Mouse (Mus musculus) mesoderm, embryonic 11.5 days (tissue): ENCODE data around the gene Dld.

Experiments
- DNase-seq: peaks from one replicate; pipeline ENCODE4 v3.0.0-alpha.2; 2012; ENCODE audit warnings: low read depth, low spot score

The Dld gene

GRCm38 (mm10) chr12:31321532-31321931 is 29.7 kb downstream of the Dld start:
- no peak for DNase-seq

GRCm38 (mm10) chr12:31320817-31321216 is 30.4 kb downstream of the Dld start:
- DNase-seq, result peak; percentile 55

- DNase-seq, result no peak
Observed at GRCm38 (mm10) chr12:31318409-31318963, 32.8 kb downstream of the Dld start.

GRCm38 (mm10) chr12:31317670-31318408 is 33.4 kb downstream of the Dld start:
- DNase-seq, result no peak

- DNase-seq, result no peak
Observed at GRCm38 (mm10) chr12:31315961-31316360, 35.3 kb downstream of the Dld start.

GRCm38 (mm10) chr12:31314310-31314709 is 36.9 kb downstream of the Dld start:
- DNase-seq, result no peak

GRCm38 (mm10) chr12:31313136-31313535 is 38.1 kb downstream of the Dld start:
- no peak for DNase-seq

GRCm38 (mm10) chr12:31312281-31312680 is 39.0 kb downstream of the Dld start:
- DNase-seq, result no peak

- no peak for DNase-seq
Observed at GRCm38 (mm10) chr12:31311671-31312265, 39.5 kb downstream of the Dld start.

- DNase-seq, result peak; percentile 36
Observed at GRCm38 (mm10) chr12:31310687-31311086, 40.6 kb downstream of the Dld start.

GRCm38 (mm10) chr12:31307756-31308155 is 43.5 kb downstream of the Dld start:
- DNase-seq, result no peak

- no peak for DNase-seq
Observed at GRCm38 (mm10) chr12:31307011-31307410, 44.2 kb downstream of the Dld start.

GRCm38 (mm10) chr12:31306075-31306675 is 45.1 kb downstream of the Dld start:
- no peak for DNase-seq

- no peak for DNase-seq
Observed at GRCm38 (mm10) chr12:31302766-31303511, 48.3 kb downstream of the Dld start.

GRCm38 (mm10) chr12:31302266-31302665 is 49.0 kb downstream of the Dld start:
- no peak for DNase-seq

GRCm38 (mm10) chr12:31300276-31300675 is 51.0 kb downstream of the Dld start:
- DNase-seq, result no peak

- DNase-seq, result no peak
Observed at GRCm38 (mm10) chr12:31299676-31300197, 51.5 kb downstream of the Dld start.

GRCm38 (mm10) chr12:31299126-31299525 is 52.1 kb downstream of the Dld start:
- no peak for DNase-seq

GRCm38 (mm10) chr12:31298530-31298929 is 52.7 kb downstream of the Dld start:
- no peak for DNase-seq

GRCm38 (mm10) chr12:31298122-31298521 is 53.1 kb downstream of the Dld start:
- no peak for DNase-seq

GRCm38 (mm10) chr12:31296097-31296496 is 55.2 kb downstream of the Dld start:
- no peak for DNase-seq

GRCm38 (mm10) chr12:31295505-31295904 is 55.7 kb downstream of the Dld start:
- DNase-seq, result peak; percentile 66
